13 mouse cellular contexts compared by ENCODE assay signal in genomic region chr7:74377909-74378308, GRCm38 (mm10).
"Had no signal": no experiment of that assay in that cellular context is flagged by ENCODE, and none has a peak within 500 bp of the region (broad histone marks: within the 10 kb centered on the region; RNA-seq: fewer than 3 reads in every experiment).

No protein-coding gene starts in this region.

- DNase-seq: kidney, postnatal 10 days; kidney, postnatal 4 days; lung, adult 18-20 months; midbrain, embryonic 14.5 days; right cerebral cortex, adult 18-20 months; right cerebral cortex, postnatal 25 days; thymus, adult 2 months; thymus, postnatal 4 days had no signal

- H3K9ac ChIP-seq: liver, embryonic 14.5 days; neural tube, embryonic 15.5 days had no signal

- H3K9me3 ChIP-seq: midbrain, embryonic 10.5 days; neural tube, embryonic 15.5 days had no signal

- H3K27me3 ChIP-seq: neural tube, embryonic 15.5 days had no signal

- H3K4me1 ChIP-seq: midbrain, embryonic 10.5 days had no signal

- H3K36me3 ChIP-seq: midbrain, embryonic 10.5 days; neural tube, embryonic 15.5 days had no signal

- H3K27ac ChIP-seq: layer of hippocampus, adult 2 months; liver, embryonic 14.5 days; midbrain, embryonic 10.5 days; neural tube, embryonic 15.5 days had no signal

- H3K4me2 ChIP-seq: neural tube, embryonic 15.5 days had no signal

- H3K4me3 ChIP-seq: layer of hippocampus, adult 2 months; midbrain, embryonic 10.5 days; myocyte; neural tube, embryonic 15.5 days had no signal
